Mouse (Mus musculus) limb, embryonic 11.5 days (tissue): Measurements from ENCODE around the gene Samd7. TPM values are rescaled to one million over a fixed set of nuclear protein-coding genes. Genes with fewer than 3 reads are reported as not detected.
A peak's percentile ranks its signal among the peaks of the same experiment; 100 is the strongest.

ENCODE experiments used
- ATAC-seq: fragments of 200-750 bp; cut with Nextera tagmentation; 2 replicates; pipeline ENCODE4 v1.8.0; 2017; ENCODE audit warnings: low read depth; ENCODE audit not compliant: insufficient number of reproducible peaks, low FRiP score, low TSS enrichment
- DNase-seq: peaks from one replicate; pipeline ENCODE4 v3.0.0-alpha.2; 2015; ENCODE audit warnings: low spot score
- H3K27ac ChIP-seq: fragments of 300-500 bp; sonication (generic); replicated peaks from 2 replicates; pipeline ENCODE4 v1.5.1; 2014; ENCODE audit warnings: low read depth, mild to moderate bottlenecking, low read length
- H3K27me3 ChIP-seq: fragments of 300-500 bp; sonication (generic); 2 replicates; pipeline ENCODE4 v1.6.1; 2014; ENCODE audit warnings: mild to moderate bottlenecking, low read length, mixed read lengths; ENCODE audit not compliant: control insufficient read depth, insufficient read depth
- H3K36me3 ChIP-seq: fragments of 300-500 bp; sonication (generic); 2 replicates; pipeline ENCODE4 v1.6.1; 2014; ENCODE audit warnings: mild to moderate bottlenecking, low read length, moderate library complexity, mixed read lengths; ENCODE audit not compliant: control insufficient read depth, insufficient read depth
- H3K4me1 ChIP-seq: fragments of 300-500 bp; sonication (generic); 2 replicates; pipeline ENCODE4 v1.6.1; 2014; ENCODE audit warnings: low read length, mixed read lengths; ENCODE audit not compliant: control insufficient read depth, insufficient read depth
- H3K4me2 ChIP-seq: fragments of 300-500 bp; sonication (generic); 2 replicates; pipeline ENCODE4 v1.6.1; 2014; ENCODE audit warnings: low read depth, mild to moderate bottlenecking, moderate library complexity; ENCODE audit not compliant: severe bottlenecking
- H3K4me3 ChIP-seq: fragments of 300-500 bp; sonication (generic); 2 replicates; pipeline ENCODE4 v1.5.1; 2014; ENCODE audit warnings: low read depth, low read length
- H3K9ac ChIP-seq: fragments of 300-500 bp; sonication (generic); 2 replicates; pipeline ENCODE4 v1.6.1; 2014; ENCODE audit warnings: mild to moderate bottlenecking, low read length
- H3K9me3 ChIP-seq: fragments of 300-500 bp; sonication (generic); 2 replicates; pipeline ENCODE4 v1.6.1; 2016; ENCODE audit warnings: low read length; ENCODE audit not compliant: control insufficient read depth
- WGBS: fragments of 180-500 bp; shearing (Covaris S2); extraction: QIAGEN DNeasy Blood & Tissue Kit; methylation state at CpG from one replicate; pipeline ENCODE4 v1.1.7; 2014; 5-methylcytosine and 5-hydroxymethylcytosine counted together
- polyA plus RNA-seq: library from polyadenylated mRNA; unstranded; fragments of >200 nt; fragmentation: Nextera tagmentation; extraction: Ambion mirVana; gene quantifications from 2 replicates; pipeline ENCODE4 v1.2.1, GENCODE M21; 2014

The Samd7 gene
- polyA plus RNA-seq, 1 experiment from 2014 or later, result not detected

- 92% methylated on average over 6 of the region's 6 CpGs for WGBS
- ATAC-seq, result no peak
- Histone ChIP-seq H3K4me2 (no peak overlapping the region), H3K9ac (no peak overlapping the region), H3K4me1 (no peaks in the 10 kb centered on the region), H3K27ac (no peak overlapping the region), H3K36me3 (no peaks in the 10 kb centered on the region), H3K27me3 (no peaks in the 10 kb centered on the region), H3K4me3 (no peak overlapping the region), H3K9me3 (no peaks in the 10 kb centered on the region)
- DNase-seq, result no peak
Observed at GRCm38 (mm10) chr3:30767271-30767670, 21.2 kb downstream of the Samd7 start.

GRCm38 (mm10) chr3:30769755-30770515 lies 23.8 kb downstream of the Samd7 start:
- Histone ChIP-seq H3K4me1 (no peaks in the 10 kb centered on the region), H3K9ac (no peak overlapping the region), H3K4me2 (no peak overlapping the region), H3K36me3 (no peaks in the 10 kb centered on the region), H3K27me3 (no peaks in the 10 kb centered on the region), H3K27ac (no peak overlapping the region), H3K9me3 (no peaks in the 10 kb centered on the region), H3K4me3 (no peak overlapping the region)
- ATAC-seq (no peak), DNase-seq (no peak)
- 61% methylated on average over 10 of the region's 10 CpGs for WGBS

- no peaks in the 10 kb centered on the region for H3K27me3 ChIP-seq
- no peak for ATAC-seq
- no peak overlapping the region for H3K4me2 ChIP-seq
- no peaks in the 10 kb centered on the region for H3K4me1 ChIP-seq
- no peak overlapping the region for H3K4me3 ChIP-seq
- H3K9me3 ChIP-seq, result no peaks in the 10 kb centered on the region
- no peak for DNase-seq
- 94% methylated on average over 1 of the region's 1 CpGs for WGBS
- no peak overlapping the region for H3K9ac ChIP-seq
- no peak overlapping the region for H3K27ac ChIP-seq
- no peaks in the 10 kb centered on the region for H3K36me3 ChIP-seq
Observed at GRCm38 (mm10) chr3:30771560-30771959, 25.5 kb downstream of the Samd7 start.

DNA sequence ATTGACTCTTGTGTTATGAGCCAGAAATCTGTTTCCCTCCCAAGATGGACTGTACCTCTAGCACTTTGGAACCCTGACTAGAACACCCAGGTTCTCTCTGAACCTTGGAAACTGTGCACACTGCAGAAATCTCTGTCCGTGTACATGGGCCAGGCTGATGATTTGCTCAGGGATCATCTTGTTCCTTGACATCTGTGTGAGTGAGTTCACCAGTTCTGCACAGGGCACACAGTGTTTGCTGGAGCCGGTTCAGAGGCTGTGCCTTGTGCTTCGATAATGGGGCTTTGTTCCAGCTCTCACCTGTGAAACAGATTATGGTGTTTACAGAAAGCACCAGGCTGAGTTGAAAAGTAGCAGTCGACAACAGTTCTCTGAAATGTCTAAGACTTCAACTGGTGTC lies 26.5 kb downstream of the Samd7 start:
- ATAC-seq (no peak), DNase-seq (no peak)
- Histone ChIP-seq H3K27me3 (no peaks in the 10 kb centered on the region), H3K4me2 (no peak overlapping the region), H3K4me1 (no peaks in the 10 kb centered on the region), H3K36me3 (no peaks in the 10 kb centered on the region), H3K9ac (no peak overlapping the region), H3K27ac (no peak overlapping the region), H3K9me3 (no peaks in the 10 kb centered on the region), H3K4me3 (no peak overlapping the region)
- WGBS, result 71% methylated on average over 4 of the region's 4 CpGs

GRCm38 (mm10) chr3:30774677-30775076 lies 28.6 kb downstream of the Samd7 start:
- no peak for ATAC-seq
- H3K27ac ChIP-seq, result no peak overlapping the region
- DNase-seq, result no peak
- H3K4me1 ChIP-seq, result no peaks in the 10 kb centered on the region
- no peaks in the 10 kb centered on the region for H3K36me3 ChIP-seq
- no peaks in the 10 kb centered on the region for H3K9me3 ChIP-seq
- H3K4me3 ChIP-seq, result no peak overlapping the region
- no peaks in the 10 kb centered on the region for H3K27me3 ChIP-seq
- 87% methylated on average over 5 of the region's 5 CpGs for WGBS
- H3K9ac ChIP-seq, result no peak overlapping the region
- H3K4me2 ChIP-seq, result no peak overlapping the region

DNA sequence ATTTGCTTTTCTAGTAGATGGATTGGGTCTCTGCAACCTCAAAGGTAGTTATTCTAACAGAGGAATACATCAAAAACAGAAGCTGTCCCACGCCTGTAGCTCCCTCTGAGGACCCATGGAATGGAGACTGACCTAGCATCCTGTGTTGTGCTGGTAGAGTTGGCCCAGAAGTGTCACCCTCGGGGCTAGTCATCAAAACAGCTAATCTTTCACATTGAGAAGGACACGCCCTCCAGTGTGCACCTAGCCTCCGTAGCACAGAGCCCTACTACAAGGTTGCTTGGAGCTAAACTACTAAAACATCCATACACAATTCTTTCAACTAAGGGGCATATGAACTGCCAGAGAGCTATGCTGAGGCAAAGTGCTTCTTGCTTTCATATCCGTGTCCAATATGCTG lies 31.9 kb downstream of the Samd7 start:
- 71% methylated on average over 5 of the region's 5 CpGs for WGBS
- Histone ChIP-seq H3K4me1 (no peaks in the 10 kb centered on the region), H3K27ac (no peak overlapping the region), H3K9me3 (no peaks in the 10 kb centered on the region), H3K4me2 (no peak overlapping the region), H3K36me3 (no peaks in the 10 kb centered on the region), H3K27me3 (no peaks in the 10 kb centered on the region), H3K4me3 (no peak overlapping the region), H3K9ac (no peak overlapping the region)
- DNase-seq, result no peak
- no peak for ATAC-seq

DNA sequence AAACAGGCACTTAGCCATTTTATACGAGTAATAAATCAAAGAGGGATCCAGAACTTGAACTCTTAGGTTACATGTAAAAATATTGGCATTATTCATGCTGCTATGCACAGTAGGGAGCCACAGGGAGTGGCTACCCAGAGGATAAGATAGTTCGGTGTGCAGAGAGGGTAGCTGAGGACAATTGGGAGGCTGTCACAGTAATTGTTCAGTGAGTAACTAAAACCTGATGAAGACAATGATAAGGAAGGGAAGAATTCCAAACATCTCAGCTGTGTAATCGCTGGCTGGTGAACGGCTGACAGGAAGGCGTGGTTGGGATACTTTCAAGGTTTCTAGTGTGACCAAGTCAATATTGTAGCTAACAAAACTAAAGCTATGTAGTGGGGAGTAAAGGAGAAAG lies 42.4 kb downstream of the Samd7 start:
- Histone ChIP-seq H3K27ac (no peak overlapping the region), H3K27me3 (no peaks in the 10 kb centered on the region), H3K36me3 (no peaks in the 10 kb centered on the region), H3K4me3 (no peak overlapping the region), H3K4me2 (no peak overlapping the region), H3K9me3 (no peaks in the 10 kb centered on the region), H3K9ac (no peak overlapping the region), H3K4me1 (no peaks in the 10 kb centered on the region)
- ATAC-seq, result no peak
- DNase-seq, result no peak
- WGBS, result 39% methylated on average over 5 of the region's 5 CpGs

- Histone ChIP-seq H3K4me3 (peak within 1 kb of the TSS; percentile 94), H3K9me3 (no peaks in the 10 kb centered on the region), H3K36me3 (no peaks in the 10 kb centered on the region), H3K27ac (peak within 1 kb of the TSS; percentile 90), H3K9ac (peak within 1 kb of the TSS; percentile 98), H3K4me1 (no peaks in the 10 kb centered on the region), H3K27me3 (no peaks in the 10 kb centered on the region), H3K4me2 (peak within 1 kb of the TSS; percentile 67)
- 0% methylated on average over 62 of the region's 62 CpGs for WGBS
- ATAC-seq (peak; percentile 95), DNase-seq (peak; percentile 96)
Observed at GRCm38 (mm10) chr3:30792737-30793402, 46.8 kb downstream of the Samd7 start, which contains the start of gene Sec62. Gene Sec62 (plus strand): TSS chr3:30792875.
